9 mouse cellular contexts compared by ENCODE assay signal in genomic region chr11:33203383-33204328, GRCm38 (mm10). TPM values are rescaled to one million over a fixed set of nuclear protein-coding genes. Genes with fewer than 3 reads are reported as not detected.
A peak's percentile ranks its signal among the peaks of the same experiment; 100 is the strongest.
DNase-seq lines count a peak whose midpoint lies in the region; ATAC-seq and TF ChIP-seq lines count a peak whose summit lies in the region.
"Had no signal": no experiment of that assay in that cellular context is flagged by ENCODE, and none has a peak within 500 bp of the region (broad histone marks: within the 10 kb centered on the region; RNA-seq: fewer than 3 reads in every experiment).

TSS of gene Tlx3 (minus strand) at chr11:33203589.

- H3K4me3 ChIP-seq in embryonic facial prominence, embryonic 14.5 days (ENCODE audit: low read depth, low read length) = peak within 1 kb of the TSS; percentile 35
- H3K4me3 ChIP-seq in hindbrain, embryonic 16.5 days (ENCODE audit: low read length) = peak within 1 kb of the TSS; percentile 43
- peak within 1 kb of the TSS; percentile 34 for H3K4me3 ChIP-seq in midbrain, embryonic 11.5 days (ENCODE audit: low read depth, low read length)

- H3K27me3 ChIP-seq in embryonic facial prominence, embryonic 14.5 days (replicated peaks; ENCODE audit: control insufficient read depth, insufficient read depth, low read length) = peaks cover 96% of the 10 kb centered on the region
- H3K27me3 ChIP-seq in hindbrain, embryonic 16.5 days (replicated peaks; ENCODE audit: control insufficient read depth, insufficient read depth, low read length) = peaks cover 40% of the 10 kb centered on the region
- peaks cover 80% of the 10 kb centered on the region for H3K27me3 ChIP-seq in midbrain, embryonic 11.5 days (ENCODE audit: control insufficient read depth, insufficient read depth, low read length)

- TF ChIP-seq CTCF in brain, embryonic 14.5 days (IDR thresholded peaks at IDR 0.05; ENCODE audit: borderline replicate concordance, extremely low read depth, insufficient read depth, insufficient read length) = no peak

- no peaks in the 10 kb centered on the region for H3K36me3 ChIP-seq in embryonic facial prominence, embryonic 14.5 days (ENCODE audit: control insufficient read depth, insufficient read depth, low read length)
- H3K36me3 ChIP-seq in hindbrain, embryonic 16.5 days (ENCODE audit: control insufficient read depth, insufficient read depth, low read length) = no peaks in the 10 kb centered on the region
- no peaks in the 10 kb centered on the region for H3K36me3 ChIP-seq in midbrain, embryonic 11.5 days (ENCODE audit: control insufficient read depth, insufficient read depth, low read length)

- H3K27ac ChIP-seq in embryonic facial prominence, embryonic 14.5 days (replicated peaks; ENCODE audit: low read depth, low read length) = no peak within 1 kb of the TSS
- H3K27ac ChIP-seq in hindbrain, embryonic 16.5 days (ENCODE audit: low read depth, low read length) = peak within 1 kb of the TSS; percentile 76
- H3K27ac ChIP-seq in midbrain, embryonic 11.5 days (ENCODE audit: low read depth, low read length) = no peak within 1 kb of the TSS

- intact Hi-C loops in left cerebral cortex, postnatal 4 days (cut with DNase I) = no loop called here

- peak; percentile 65 for ATAC-seq in embryonic facial prominence, embryonic 14.5 days (ENCODE audit: low read depth)
- ATAC-seq in hindbrain, embryonic 16.5 days = peak; percentile 64
- ATAC-seq in midbrain, embryonic 11.5 days (ENCODE audit: low FRiP score) = peak; percentile 65

- no peaks in the 10 kb centered on the region for H3K9me3 ChIP-seq in embryonic facial prominence, embryonic 14.5 days (ENCODE audit: control insufficient read depth, low read length)
- H3K9me3 ChIP-seq in hindbrain, embryonic 16.5 days (ENCODE audit: control insufficient read depth, low read length) = 0 out of 2 replicates have a peak, but pooled peaks cover under 1% of the 10 kb centered on the region
- no peaks in the 10 kb centered on the region for H3K9me3 ChIP-seq in midbrain, embryonic 11.5 days (ENCODE audit: control insufficient read depth, low read length)

- H3K4me1 ChIP-seq in embryonic facial prominence, embryonic 14.5 days (ENCODE audit: control insufficient read depth, insufficient read depth, low read length) = peaks cover 18% of the 10 kb centered on the region
- H3K4me1 ChIP-seq in hindbrain, embryonic 16.5 days (ENCODE audit: control insufficient read depth, insufficient read depth, low read depth, low read length) = peaks cover 9% of the 10 kb centered on the region
- H3K4me1 ChIP-seq in midbrain, embryonic 11.5 days (ENCODE audit: control insufficient read depth, insufficient read depth, low read length) = peaks cover 33% of the 10 kb centered on the region

- no peak for TF ChIP-seq POLR2A in brain, embryonic 14.5 days (IDR thresholded peaks at IDR 0.05; ENCODE audit: borderline replicate concordance, extremely low read depth, insufficient read depth, insufficient read length, poor library complexity, severe bottlenecking)

- DNase-seq in left cerebral cortex, postnatal 4 days = peak; percentile 86
- no peak for DNase-seq in left cerebral cortex, adult 8-10 months (ENCODE audit: low spot score in 2 of 2)
- DNase-seq in brain, embryonic 14.5 days (ENCODE audit: low read depth) = peak; percentile 91
- DNase-seq in embryonic facial prominence, embryonic 14.5 days (ENCODE audit: low spot score) = peak; percentile 83
- DNase-seq in midbrain, embryonic 11.5 days (ENCODE audit: low spot score, missing footprints) = peak; percentile 97
- DNase-seq in T-cell, adult 2 months (ENCODE audit: low spot score) = no peak
- DNase-seq in left cerebral cortex, adult 11 months (ENCODE audit: low spot score) = no peak

- H3K4me2 ChIP-seq in embryonic facial prominence, embryonic 14.5 days (ENCODE audit: low read depth, low read length) = peak within 1 kb of the TSS; percentile 56
- peak within 1 kb of the TSS; percentile 45 for H3K4me2 ChIP-seq in hindbrain, embryonic 16.5 days (ENCODE audit: low read length)
- H3K4me2 ChIP-seq in midbrain, embryonic 11.5 days = peak within 1 kb of the TSS; percentile 57

- H3K9ac ChIP-seq in embryonic facial prominence, embryonic 14.5 days (ENCODE audit: low read depth, low read length) = peak within 1 kb of the TSS; percentile 34; the same call in 1 of the 2 replicates
- H3K9ac ChIP-seq in hindbrain, embryonic 16.5 days (ENCODE audit: low read depth, low read length) = peak within 1 kb of the TSS; percentile 57
- H3K9ac ChIP-seq in midbrain, embryonic 11.5 days (ENCODE audit: low read length) = peak within 1 kb of the TSS; percentile 38; the same call in 1 of the 2 replicates

- WGBS in embryonic facial prominence, embryonic 14.5 days = under 1% methylated on average over 58 of the region's 81 CpGs
- WGBS in hindbrain, embryonic 16.5 days = under 1% methylated on average over 80 of the region's 81 CpGs
- 1% methylated on average over 72 of the region's 81 CpGs for WGBS in midbrain, embryonic 11.5 days

RNA-seq across cellular contexts. Expression of gene Tlx3, which starts in this region (rescaled TPM):
- not detected for total RNA-seq in left cerebral cortex, postnatal 4 days (2021)
- not detected for total RNA-seq in left cerebral cortex, adult 8-10 months (2022)
- 3.3 and 12.1 TPM in 2 replicates for polyA plus RNA-seq in brain, embryonic 14.5 days (2012; rRNA removed)
- 1.8 and 1.9 TPM in 2 replicates for polyA plus RNA-seq in embryonic facial prominence, embryonic 14.5 days (2014; fragmentation: Nextera tagmentation; extraction: Ambion mirVana)
- 9.1 and 11.5 TPM in 2 replicates for polyA plus RNA-seq in hindbrain, embryonic 16.5 days (2015; fragmentation: Nextera tagmentation; extraction: Ambion mirVana)
- 1.9 and 2.9 TPM in 2 replicates for polyA plus RNA-seq in midbrain, embryonic 11.5 days (2014; fragmentation: Nextera tagmentation; extraction: Ambion mirVana)
- total RNA-seq: gastrocnemius, postnatal 4 days had no signal

Comparison
In these comparisons a context has a peak if more than half of its experiments do, and no peak if none do; other contexts are left out.
1. Peak in DNase-seq in left cerebral cortex, postnatal 4 days; RNA of the gene not detected or under 1 TPM.
2. DNase-seq: peak in brain, embryonic 14.5 days (single experiment), embryonic facial prominence, embryonic 14.5 days (single experiment) and midbrain, embryonic 11.5 days (single experiment); none in left cerebral cortex, adult 8-10 months (0 of 2), T-cell, adult 2 months (single experiment) and left cerebral cortex, adult 11 months (single experiment).
3. Peak in every context shown above with its lines, with median percentiles within 50 percentile points of each other: ATAC-seq, H3K4me2 ChIP-seq, H3K4me3 ChIP-seq and H3K9ac ChIP-seq.